Mouse (Mus musculus) lung, embryonic 16.5 days (tissue): ENCODE results near the gene Sppl2a. TPM values are rescaled to one million over a fixed set of nuclear protein-coding genes. Genes with fewer than 3 reads are reported as not detected.
"Not testable (repeated sequence)": the region's sequence is repeated elsewhere in the genome, so short reads cannot be mapped to it uniquely, and the experiment has no call there.

Experiments used
- ATAC-seq: fragments of 200-750 bp; cut with Nextera tagmentation; 2 replicates; pipeline ENCODE4 v1.8.0; 2017; ENCODE audit warnings: low read depth, mild to moderate bottlenecking, moderate library complexity
- H3K27ac ChIP-seq: fragments of 300-500 bp; sonication (generic); 2 replicates; pipeline ENCODE4 v1.5.1; 2014; ENCODE audit warnings: mild to moderate bottlenecking, control low read depth, low read length
- H3K27me3 ChIP-seq: fragments of 300-500 bp; sonication (generic); 2 replicates; pipeline ENCODE4 v1.6.1; 2014; ENCODE audit warnings: low read depth, low read length, mixed read lengths; ENCODE audit not compliant: control insufficient read depth, insufficient read depth
- H3K36me3 ChIP-seq: fragments of 300-500 bp; sonication (generic); 2 replicates; pipeline ENCODE4 v1.6.1; 2014; ENCODE audit warnings: low read length; ENCODE audit not compliant: control insufficient read depth, insufficient read depth
- H3K4me1 ChIP-seq: fragments of 300-500 bp; sonication (generic); replicated peaks from 2 replicates; pipeline ENCODE4 v1.6.1; 2014; ENCODE audit warnings: low read length, mixed read lengths; ENCODE audit not compliant: control insufficient read depth, insufficient read depth
- H3K4me2 ChIP-seq: fragments of 300-500 bp; sonication (generic); 2 replicates; pipeline ENCODE4 v1.6.1; 2014; ENCODE audit warnings: low read depth, low read length, control low read depth
- H3K4me3 ChIP-seq: fragments of 300-500 bp; sonication (generic); 2 replicates; pipeline ENCODE4 v1.5.1; 2014; ENCODE audit warnings: mild to moderate bottlenecking, low read length, control low read depth
- H3K9ac ChIP-seq: fragments of 300-500 bp; sonication (generic); 2 replicates; pipeline ENCODE4 v1.6.1; 2014; ENCODE audit warnings: low read length, control low read depth
- H3K9me3 ChIP-seq: fragments of 300-500 bp; sonication (generic); 2 replicates; pipeline ENCODE4 v1.6.1; 2016; ENCODE audit warnings: low read length; ENCODE audit not compliant: control insufficient read depth
- WGBS: fragments of 180-500 bp; shearing (Covaris S2); extraction: QIAGEN DNeasy Blood & Tissue Kit; methylation state at CpG from one replicate; pipeline ENCODE4 v1.1.7; 2014; 5-methylcytosine and 5-hydroxymethylcytosine counted together
- polyA plus RNA-seq: library from polyadenylated mRNA; unstranded; fragments of >200 nt; fragmentation: Nextera tagmentation; extraction: Ambion mirVana; gene quantifications from 2 replicates; pipeline ENCODE4 v1.2.1, GENCODE M21; 2015

The Sppl2a gene
- polyA plus RNA-seq, result 42.5 and 43.8 TPM in 2 replicates

DNA sequence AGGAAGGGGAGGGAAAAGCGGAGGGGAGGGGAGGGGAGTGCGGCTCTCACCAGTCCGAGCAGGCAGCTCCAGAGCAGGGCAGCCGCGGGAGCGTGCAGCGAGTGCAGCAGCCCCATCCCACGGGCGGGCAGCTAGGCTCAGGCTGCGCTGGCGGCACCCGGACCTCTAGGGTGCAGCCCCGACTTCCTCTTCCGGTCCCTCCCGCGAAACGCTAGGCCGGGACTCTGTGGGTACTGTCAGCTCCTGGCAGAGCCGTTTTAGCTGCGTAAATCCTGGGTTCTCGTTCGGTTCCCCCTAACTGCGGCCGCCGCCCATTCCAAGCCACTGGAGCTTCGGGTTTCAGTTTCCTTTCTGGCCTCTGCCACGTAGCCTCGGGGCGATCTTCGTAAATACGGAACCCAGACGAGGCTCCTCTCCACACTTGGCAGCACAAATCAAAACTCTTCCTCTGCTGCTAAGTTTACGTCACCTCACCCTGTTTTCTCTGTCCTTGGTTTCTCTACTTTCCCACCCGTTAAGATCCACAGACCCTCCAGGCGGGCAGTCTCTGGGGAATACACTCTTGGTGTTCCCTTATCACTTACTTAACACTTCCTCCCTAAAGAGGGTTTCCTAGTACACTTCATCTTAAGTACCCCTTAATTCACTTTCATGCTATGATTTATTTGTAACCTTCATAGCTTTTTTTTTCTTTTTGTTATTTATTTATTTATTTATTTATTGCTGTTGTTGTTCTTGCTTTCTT is at the start of gene Sppl2a:
Gene Sppl2a (minus strand): TSS at position 339 of the 745 bp plus-strand sequence.
- Histone ChIP-seq H3K27me3 (no peaks in the 10 kb centered on the region), H3K4me3 (peak within 1 kb of the TSS; percentile 71), H3K27ac (peak within 1 kb of the TSS; percentile 99), H3K4me2 (peak within 1 kb of the TSS; percentile 74), H3K9ac (peak within 1 kb of the TSS; percentile 90), H3K4me1 (peaks cover 5% of the 10 kb centered on the region; the same call in 1 of the 2 replicates), H3K9me3 (no peaks in the 10 kb centered on the region), H3K36me3 (no peaks in the 10 kb centered on the region)
- peak; percentile 100 for ATAC-seq
- 2% methylated on average over 34 of the region's 35 CpGs for WGBS

DNA sequence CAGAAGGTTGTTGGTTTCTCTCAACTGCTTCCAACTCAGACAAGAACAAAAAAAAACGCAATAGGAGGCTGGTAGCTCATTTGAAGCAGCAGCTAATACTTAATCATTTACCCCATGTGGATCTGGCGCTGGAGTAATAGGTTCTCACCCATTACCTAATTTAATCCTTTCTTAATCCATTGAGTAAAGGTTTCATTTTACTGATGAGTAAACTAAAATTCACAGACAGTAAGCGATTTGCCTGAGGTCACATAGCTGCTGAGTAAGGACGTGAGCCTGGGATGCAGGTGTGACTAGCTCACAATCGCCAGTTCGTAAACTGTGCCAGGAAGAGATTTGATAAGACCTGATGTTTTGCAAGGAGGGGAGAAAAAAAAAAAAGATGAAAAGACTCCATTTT is 44.4 kb upstream of the Sppl2a start:
- H3K4me3 ChIP-seq, result no peak overlapping the region
- H3K27ac ChIP-seq, result no peak overlapping the region
- 53% methylated on average over 6 of the region's 6 CpGs for WGBS
- no peaks in the 10 kb centered on the region for H3K36me3 ChIP-seq
- no peaks in the 10 kb centered on the region for H3K4me1 ChIP-seq
- H3K27me3 ChIP-seq, result no peaks in the 10 kb centered on the region
- no peak for ATAC-seq
- H3K9me3 ChIP-seq, result no peaks in the 10 kb centered on the region
- H3K9ac ChIP-seq, result no peak overlapping the region
- no peak overlapping the region for H3K4me2 ChIP-seq

DNA sequence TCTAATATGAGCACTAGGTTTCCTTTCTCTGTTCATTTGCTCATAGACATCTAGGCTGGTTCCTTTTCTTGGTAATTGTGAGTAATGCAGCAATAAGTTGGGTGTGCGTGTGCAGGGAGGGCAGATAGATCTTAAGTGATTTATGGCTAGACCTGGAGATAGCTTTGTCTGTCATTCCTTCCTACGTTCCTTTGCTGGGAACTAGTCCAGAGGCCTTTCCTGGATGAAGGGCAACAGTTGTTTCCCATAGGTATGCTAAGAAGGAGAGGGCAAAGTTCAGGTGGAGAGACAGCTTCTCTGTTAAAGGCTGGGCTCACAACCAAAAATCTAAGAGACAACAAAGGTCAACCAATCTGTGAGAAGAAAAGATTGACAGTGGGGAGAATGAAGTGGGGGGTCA is 28.7 kb upstream of the Sppl2a start:
- no peak overlapping the region for H3K4me3 ChIP-seq

DNA sequence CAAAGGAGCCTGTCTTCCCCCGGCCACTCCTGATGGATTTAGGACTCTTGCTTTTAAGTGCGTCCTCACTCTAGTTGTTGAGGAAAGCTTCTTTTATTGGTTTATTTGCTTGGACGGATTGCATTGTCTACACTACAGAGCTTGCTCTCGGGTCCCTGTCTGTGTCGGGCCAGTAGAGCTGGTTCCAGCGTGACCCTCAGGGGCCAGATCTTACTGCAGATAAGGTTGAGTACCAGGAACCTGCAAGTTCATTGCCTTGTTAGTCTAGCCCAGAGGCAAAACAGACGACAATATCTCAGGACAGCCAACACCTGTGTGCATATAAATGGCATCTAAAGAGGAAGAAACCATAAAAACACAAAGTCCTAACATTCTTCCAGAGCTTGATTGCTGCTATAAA is 22.6 kb upstream of the Sppl2a start:
- Histone ChIP-seq H3K4me2 (no peak overlapping the region), H3K36me3 (no peaks in the 10 kb centered on the region), H3K4me1 (no peaks in the 10 kb centered on the region), H3K4me3 (no peak overlapping the region), H3K27me3 (no peaks in the 10 kb centered on the region), H3K9me3 (no peaks in the 10 kb centered on the region), H3K9ac (no peak overlapping the region), H3K27ac (no peak overlapping the region)
- no peak for ATAC-seq
- WGBS, result 57% methylated on average over 7 of the region's 7 CpGs

More for the DNA sequence above, 28.7 kb upstream of the Sppl2a start:
- Histone ChIP-seq H3K9me3 (no peaks in the 10 kb centered on the region), H3K9ac (no peak overlapping the region), H3K36me3 (no peaks in the 10 kb centered on the region), H3K27ac (no peak overlapping the region), H3K27me3 (no peaks in the 10 kb centered on the region), H3K4me1 (no peaks in the 10 kb centered on the region), H3K4me2 (no peak overlapping the region)
- ATAC-seq, result no peak
- 72% methylated on average over 2 of the region's 2 CpGs for WGBS

DNA sequence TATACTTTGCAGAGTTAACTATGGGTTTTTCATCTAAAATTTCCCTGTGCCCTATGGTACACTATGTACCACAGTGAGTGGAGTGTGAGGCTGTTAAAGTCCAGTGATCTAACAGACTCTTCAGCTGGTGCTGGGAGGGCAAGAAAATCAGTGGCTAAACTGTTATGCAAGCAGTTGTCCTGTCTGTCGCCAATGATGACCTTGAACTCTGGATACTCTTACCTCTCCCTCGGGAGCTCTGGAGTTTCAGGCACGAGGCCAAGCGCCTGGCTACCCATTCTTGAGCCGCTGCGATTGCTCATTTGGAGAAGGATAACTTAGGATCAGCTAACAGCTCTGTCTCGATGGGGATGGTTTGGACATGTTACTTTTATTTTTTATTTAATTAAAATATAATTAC is 18.1 kb upstream of the Sppl2a start:
- 61% methylated on average over 7 of the region's 7 CpGs for WGBS
- H3K9ac ChIP-seq, result no peak overlapping the region
- H3K36me3 ChIP-seq, result no peaks in the 10 kb centered on the region
- no peak overlapping the region for H3K4me3 ChIP-seq
- no peaks in the 10 kb centered on the region for H3K27me3 ChIP-seq
- ATAC-seq, result no peak
- no peak overlapping the region for H3K4me2 ChIP-seq
- no peak overlapping the region for H3K27ac ChIP-seq
- H3K4me1 ChIP-seq, result no peaks in the 10 kb centered on the region
- no peaks in the 10 kb centered on the region for H3K9me3 ChIP-seq

DNA sequence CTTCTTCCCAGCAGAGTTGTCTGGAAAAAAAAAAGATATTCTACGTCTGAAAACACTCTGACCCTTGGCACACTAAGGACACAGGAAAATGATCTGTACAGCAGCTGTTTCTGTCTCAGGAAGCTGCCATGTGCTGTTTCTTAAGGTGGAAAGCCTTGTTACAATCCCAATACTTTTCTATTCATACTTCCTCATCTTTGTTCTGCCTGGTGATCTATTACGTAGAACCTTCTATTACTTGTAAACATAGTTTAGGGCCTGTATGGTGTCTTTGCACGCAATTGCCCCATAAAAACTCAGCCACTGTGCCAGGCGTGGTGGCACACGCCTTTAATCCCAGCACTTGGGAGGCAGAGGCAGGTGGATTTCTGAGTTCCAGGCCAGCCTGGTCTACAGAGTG is 17.4 kb upstream of the Sppl2a start:
- H3K4me1 ChIP-seq, result no peaks in the 10 kb centered on the region
- H3K27ac ChIP-seq, result no peak overlapping the region
- H3K36me3 ChIP-seq, result no peaks in the 10 kb centered on the region
- WGBS, result 65% methylated on average over 5 of the region's 5 CpGs
- H3K4me2 ChIP-seq, result no peak overlapping the region
- ATAC-seq, result no peak
- H3K4me3 ChIP-seq, result no peak overlapping the region
- no peak overlapping the region for H3K9ac ChIP-seq
- H3K27me3 ChIP-seq, result no peaks in the 10 kb centered on the region
- H3K9me3 ChIP-seq, result no peaks in the 10 kb centered on the region

DNA sequence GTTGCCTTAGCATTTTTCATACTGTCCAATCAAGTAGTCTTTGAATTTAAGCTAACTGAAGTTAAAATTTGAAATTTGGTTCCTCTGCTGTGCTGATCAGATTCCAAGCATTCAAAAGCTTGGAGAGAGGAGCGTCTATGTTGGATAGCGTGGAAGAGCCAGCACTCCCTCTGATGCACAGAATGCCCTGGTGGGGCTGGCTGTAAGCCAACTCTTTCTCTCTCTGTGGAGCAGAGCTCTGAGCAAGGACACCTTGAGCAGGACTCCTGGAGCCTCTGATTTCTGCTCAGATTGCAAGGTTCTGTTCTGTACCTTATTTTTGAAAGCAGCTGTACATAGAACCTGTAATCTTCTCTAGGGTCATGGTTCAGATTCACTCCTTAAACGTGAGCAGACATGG is 16.8 kb upstream of the Sppl2a start:
- H3K4me2 ChIP-seq, result no peak overlapping the region
- no peak overlapping the region for H3K4me3 ChIP-seq
- H3K4me1 ChIP-seq, result no peaks in the 10 kb centered on the region
- no peaks in the 10 kb centered on the region for H3K27me3 ChIP-seq
- H3K27ac ChIP-seq, result no peak overlapping the region
- WGBS, result 27% methylated on average over 3 of the region's 3 CpGs
- H3K9ac ChIP-seq, result no peak overlapping the region
- no peak for ATAC-seq
- no peaks in the 10 kb centered on the region for H3K9me3 ChIP-seq
- H3K36me3 ChIP-seq, result no peaks in the 10 kb centered on the region

DNA sequence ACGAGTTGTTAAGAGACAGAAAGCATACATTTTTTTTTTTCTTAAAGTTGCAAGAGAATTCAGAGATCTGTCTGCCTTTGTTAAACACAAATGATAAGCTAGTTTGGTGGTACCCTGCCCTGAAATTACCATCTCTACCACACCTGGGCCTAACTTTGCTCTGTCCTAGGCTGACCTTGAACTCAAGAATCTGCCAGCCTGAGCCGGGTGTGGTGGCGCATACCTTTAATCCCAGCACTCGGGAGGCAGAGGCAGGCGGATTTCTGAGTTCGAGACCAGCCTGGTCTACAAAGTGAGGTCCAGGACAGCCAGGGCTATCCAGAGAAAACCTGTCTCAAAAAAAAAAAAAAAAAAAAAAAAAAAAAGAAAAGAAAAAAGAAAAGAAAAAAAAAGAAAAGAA is 16.3 kb upstream of the Sppl2a start:
- H3K36me3 ChIP-seq, H3K9ac ChIP-seq, H3K27ac ChIP-seq, H3K9me3 ChIP-seq, H3K4me1 ChIP-seq, H3K4me3 ChIP-seq, H3K4me2 ChIP-seq, H3K27me3 ChIP-seq, ATAC-seq: not testable (repeated sequence)
- WGBS, result 75% methylated on average over 6 of the region's 6 CpGs

DNA sequence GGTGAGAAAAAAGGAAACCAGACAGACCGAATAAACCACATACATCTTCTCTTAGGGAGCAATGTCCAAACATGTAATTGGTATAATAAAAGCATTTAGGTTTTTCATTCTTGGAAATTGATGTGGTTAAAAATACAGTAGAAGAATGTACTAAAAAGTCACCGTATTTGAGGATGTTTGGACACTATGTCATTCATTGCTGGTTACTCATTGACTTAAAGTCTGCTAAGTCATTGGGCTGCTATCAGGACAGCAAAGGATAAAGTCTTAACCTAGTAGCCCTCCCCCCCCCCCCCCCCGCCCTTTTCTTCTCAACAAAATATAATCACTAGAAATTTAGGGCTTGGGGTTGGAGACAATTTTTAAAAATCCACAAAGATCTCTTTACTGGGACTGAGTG is 15.2 kb upstream of the Sppl2a start:
- Histone ChIP-seq H3K4me3 (no peak overlapping the region), H3K27me3 (no peaks in the 10 kb centered on the region), H3K9me3 (no peaks in the 10 kb centered on the region), H3K4me1 (no peaks in the 10 kb centered on the region), H3K36me3 (no peaks in the 10 kb centered on the region), H3K9ac (no peak overlapping the region), H3K4me2 (no peak overlapping the region), H3K27ac (no peak overlapping the region)
- no peak for ATAC-seq
- WGBS, result 76% methylated on average over 3 of the region's 3 CpGs

DNA sequence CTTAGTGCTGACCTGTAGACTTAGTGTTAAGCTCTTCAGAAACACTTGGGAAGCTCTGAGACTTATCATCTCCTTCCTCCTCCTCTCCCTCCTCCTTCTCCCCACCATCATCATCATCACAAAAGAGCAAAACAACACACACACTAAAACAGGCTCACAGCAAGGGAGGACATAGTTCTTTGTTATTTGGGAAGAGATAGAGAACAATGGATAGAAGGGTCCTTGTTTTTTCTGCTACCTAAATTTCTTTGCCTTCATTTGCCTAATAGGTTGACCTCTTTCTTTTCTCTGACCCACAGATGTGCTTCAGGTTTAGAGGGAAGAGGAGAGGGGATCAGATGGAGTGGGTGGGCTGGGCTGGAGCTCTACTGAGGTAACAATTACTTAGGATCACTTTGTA is 14.6 kb upstream of the Sppl2a start:
- Histone ChIP-seq H3K4me1 (no peaks in the 10 kb centered on the region), H3K27me3 (no peaks in the 10 kb centered on the region), H3K27ac (no peak overlapping the region), H3K9ac (no peak overlapping the region), H3K36me3 (no peaks in the 10 kb centered on the region), H3K9me3 (no peaks in the 10 kb centered on the region), H3K4me2 (no peak overlapping the region), H3K4me3 (no peak overlapping the region)
- no peak for ATAC-seq
